Mouse (Mus musculus) heart, postnatal 36 days (tissue): ENCODE results near the gene Gm10642. TPM values are rescaled to one million over a fixed set of nuclear protein-coding genes. Genes with fewer than 3 reads are reported as not detected.

Experiments used
- total RNA-seq, 2 experiments: library from RNA; stranded (reverse); gene quantifications; 2 replicates each; pipeline ENCODE4 v1.2.3; 2021

Gene Gm10642
- total RNA-seq, 2 experiments from 2014 or later = 0.27 to 0.31 TPM

Other genes with a start within 250 kb of the Gm10642 start
- 1 to 10 TPM; 1.2 to 1.3 TPM for gene Ccnb2, start 234.7 kb upstream of the Gm10642 start, total RNA-seq
- 10 to 100 TPM; 19.6 to 20.5 TPM for gene Rnf111, start 152.5 kb upstream of the Gm10642 start, total RNA-seq
- 10 to 100 TPM; 20.9 to 23.2 TPM for gene Sltm, start 113.5 kb upstream of the Gm10642 start, total RNA-seq
- 10 to 100 TPM; 32.7 to 34.8 TPM for gene Mindy2, start 923 bp downstream of the Gm10642 start, total RNA-seq
- 10 to 100 TPM; 36.6 to 42.8 TPM for gene Adam10, start 22.7 kb downstream of the Gm10642 start, total RNA-seq